Mouse (Mus musculus): Measurements from ENCODE around the gene Smc6. TPM values are rescaled to one million over a fixed set of nuclear protein-coding genes. Genes with fewer than 3 reads are reported as not detected.

Smc6 gene
- polyA plus RNA-seq, 1 experiment: 50.5 TPM

- no peak for DNase-seq (ENCODE audit: low read depth)
- TF ChIP-seq CTCF (IDR thresholded peaks at IDR 0.05; ENCODE audit: borderline replicate concordance, extremely low read depth, insufficient read depth, insufficient read length): no peak
- no peak for TF ChIP-seq POLR2A (IDR thresholded peaks at IDR 0.05; ENCODE audit: borderline replicate concordance, extremely low read depth, insufficient read depth, insufficient read length, poor library complexity, severe bottlenecking)
Observed at GRCm38 (mm10) chr12:11247460-11247859, 18.2 kb upstream of the Smc6 start.

GRCm38 (mm10) chr12:11250322-11250721, 15.4 kb upstream of the Smc6 start:
- TF ChIP-seq POLR2A (IDR thresholded peaks at IDR 0.05; ENCODE audit: borderline replicate concordance, extremely low read depth, insufficient read depth, insufficient read length, poor library complexity, severe bottlenecking) (no peak), CTCF (IDR thresholded peaks at IDR 0.05; ENCODE audit: borderline replicate concordance, extremely low read depth, insufficient read depth, insufficient read length) (no peak)
- no peak for DNase-seq (ENCODE audit: low read depth)

GRCm38 (mm10) chr12:11264895-11265294, 791 bp upstream of the Smc6 start:
- TF ChIP-seq POLR2A (IDR thresholded peaks at IDR 0.05; ENCODE audit: borderline replicate concordance, extremely low read depth, insufficient read depth, insufficient read length, poor library complexity, severe bottlenecking) (no peak), CTCF (IDR thresholded peaks at IDR 0.05; ENCODE audit: borderline replicate concordance, extremely low read depth, insufficient read depth, insufficient read length) (no peak)
- peak; percentile 3 for DNase-seq (ENCODE audit: low read depth)

DNA sequence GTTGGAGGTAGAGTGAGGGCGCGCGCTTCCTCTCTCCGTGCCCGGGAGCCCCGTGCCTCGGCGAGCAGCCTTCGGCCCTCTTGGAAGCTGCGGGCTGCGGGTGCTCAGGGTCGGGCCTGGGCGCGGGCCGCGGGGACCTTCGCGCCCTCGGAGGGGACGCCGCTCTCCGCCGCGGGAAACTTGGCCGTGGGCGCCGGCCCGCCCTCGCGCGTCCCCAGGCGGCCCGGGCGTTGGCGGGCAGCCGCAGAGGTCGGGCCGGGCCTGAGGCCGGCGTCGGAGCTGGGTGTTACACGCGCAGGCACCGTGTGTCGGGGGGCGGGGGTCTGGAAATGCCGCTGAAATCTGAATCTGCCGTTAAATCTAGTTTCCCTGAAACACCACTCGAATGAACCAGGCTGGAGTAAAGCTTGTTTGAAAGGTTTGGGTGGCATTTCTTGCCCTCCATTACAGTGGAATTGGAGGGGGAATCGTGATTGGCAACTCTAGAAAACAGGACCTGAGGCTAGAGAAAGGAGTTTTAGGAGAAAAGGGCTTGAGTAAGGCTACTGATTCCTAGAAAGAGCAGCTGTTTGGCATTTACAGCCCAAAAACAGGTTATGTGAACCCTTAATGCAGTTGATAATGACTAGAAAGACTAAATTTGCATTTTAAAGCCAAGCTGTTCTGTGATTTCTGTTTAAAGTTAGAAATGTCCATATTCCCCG, 748 bp downstream of the Smc6 start:
- peak; percentile 60 for DNase-seq (ENCODE audit: low read depth)
- no peak for TF ChIP-seq CTCF (IDR thresholded peaks at IDR 0.05; ENCODE audit: borderline replicate concordance, extremely low read depth, insufficient read depth, insufficient read length)
- no peak for TF ChIP-seq POLR2A (IDR thresholded peaks at IDR 0.05; ENCODE audit: borderline replicate concordance, extremely low read depth, insufficient read depth, insufficient read length, poor library complexity, severe bottlenecking)

GRCm38 (mm10) chr12:11267030-11267429, 1.3 kb downstream of the Smc6 start:
- peak; percentile 16 for DNase-seq (ENCODE audit: low read depth)
- TF ChIP-seq CTCF (IDR thresholded peaks at IDR 0.05; ENCODE audit: borderline replicate concordance, extremely low read depth, insufficient read depth, insufficient read length): no peak
- TF ChIP-seq POLR2A (IDR thresholded peaks at IDR 0.05; ENCODE audit: borderline replicate concordance, extremely low read depth, insufficient read depth, insufficient read length, poor library complexity, severe bottlenecking): no peak

DNA sequence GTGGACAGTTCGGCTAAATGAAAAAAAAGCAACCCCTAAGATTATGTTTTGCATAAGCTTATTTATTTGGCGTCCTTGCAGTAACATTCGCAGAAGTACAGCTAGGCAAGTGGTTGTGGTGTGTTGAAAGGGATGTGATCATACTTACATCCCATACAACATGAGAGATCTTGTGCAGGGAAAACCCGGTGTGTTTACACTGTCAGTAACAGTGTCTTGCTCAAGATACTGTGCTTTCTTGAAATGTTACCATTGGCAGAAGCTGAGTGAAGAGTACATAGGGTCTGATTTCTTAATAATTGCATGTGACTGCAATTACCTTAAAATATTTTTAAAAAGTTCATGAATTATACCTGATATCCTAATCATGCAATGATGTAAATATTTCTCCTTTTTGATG, 6.9 kb downstream of the Smc6 start:
- TF ChIP-seq POLR2A (IDR thresholded peaks at IDR 0.05; ENCODE audit: borderline replicate concordance, extremely low read depth, insufficient read depth, insufficient read length, poor library complexity, severe bottlenecking): no peak
- TF ChIP-seq CTCF (IDR thresholded peaks at IDR 0.05; ENCODE audit: borderline replicate concordance, extremely low read depth, insufficient read depth, insufficient read length): no peak
- DNase-seq (ENCODE audit: low read depth): no peak

GRCm38 (mm10) chr12:11273185-11273584, 7.5 kb downstream of the Smc6 start:
- no peak for DNase-seq (ENCODE audit: low read depth)
- TF ChIP-seq CTCF (IDR thresholded peaks at IDR 0.05; ENCODE audit: borderline replicate concordance, extremely low read depth, insufficient read depth, insufficient read length): no peak
- no peak for TF ChIP-seq POLR2A (IDR thresholded peaks at IDR 0.05; ENCODE audit: borderline replicate concordance, extremely low read depth, insufficient read depth, insufficient read length, poor library complexity, severe bottlenecking)

- no peak for DNase-seq (ENCODE audit: low read depth)
- no peak for TF ChIP-seq POLR2A (IDR thresholded peaks at IDR 0.05; ENCODE audit: borderline replicate concordance, extremely low read depth, insufficient read depth, insufficient read length, poor library complexity, severe bottlenecking)
- TF ChIP-seq CTCF (IDR thresholded peaks at IDR 0.05; ENCODE audit: borderline replicate concordance, extremely low read depth, insufficient read depth, insufficient read length): no peak
Observed at GRCm38 (mm10) chr12:11276632-11277031, 10.9 kb downstream of the Smc6 start.

GRCm38 (mm10) chr12:11277207-11277606, 11.5 kb downstream of the Smc6 start:
- TF ChIP-seq POLR2A (IDR thresholded peaks at IDR 0.05; ENCODE audit: borderline replicate concordance, extremely low read depth, insufficient read depth, insufficient read length, poor library complexity, severe bottlenecking) (no peak), CTCF (IDR thresholded peaks at IDR 0.05; ENCODE audit: borderline replicate concordance, extremely low read depth, insufficient read depth, insufficient read length) (no peak)
- no peak for DNase-seq (ENCODE audit: low read depth)

- TF ChIP-seq POLR2A (IDR thresholded peaks at IDR 0.05; ENCODE audit: borderline replicate concordance, extremely low read depth, insufficient read depth, insufficient read length, poor library complexity, severe bottlenecking): no peak
- TF ChIP-seq CTCF (IDR thresholded peaks at IDR 0.05; ENCODE audit: borderline replicate concordance, extremely low read depth, insufficient read depth, insufficient read length): no peak
- no peak for DNase-seq (ENCODE audit: low read depth)
Observed at GRCm38 (mm10) chr12:11279886-11280285, 14.2 kb downstream of the Smc6 start.

DNA sequence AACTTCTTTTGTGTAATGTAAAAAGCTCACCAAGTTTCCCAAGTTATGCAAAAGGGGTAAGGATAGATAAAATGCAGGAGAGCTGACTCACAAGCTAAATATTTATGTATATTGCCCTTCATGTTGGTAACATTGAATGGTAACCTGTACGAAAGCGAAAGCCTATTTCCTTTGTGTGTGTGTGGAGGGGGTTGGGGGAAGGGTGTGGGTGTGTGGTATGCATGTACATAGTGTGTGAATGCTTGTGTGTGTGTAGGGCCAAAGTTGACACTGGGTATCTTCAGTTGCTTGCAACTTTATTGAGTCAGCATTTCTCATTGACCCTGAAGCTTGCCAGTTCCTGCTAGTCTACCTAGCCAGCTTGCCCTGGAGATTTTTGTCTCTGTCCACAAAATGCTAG, 15.9 kb downstream of the Smc6 start:
- no peak for DNase-seq (ENCODE audit: low read depth)
- TF ChIP-seq POLR2A (IDR thresholded peaks at IDR 0.05; ENCODE audit: borderline replicate concordance, extremely low read depth, insufficient read depth, insufficient read length, poor library complexity, severe bottlenecking) (no peak), CTCF (IDR thresholded peaks at IDR 0.05; ENCODE audit: borderline replicate concordance, extremely low read depth, insufficient read depth, insufficient read length) (no peak)

GRCm38 (mm10) chr12:11286382-11286781, 20.7 kb downstream of the Smc6 start:
- TF ChIP-seq CTCF (IDR thresholded peaks at IDR 0.05; ENCODE audit: borderline replicate concordance, extremely low read depth, insufficient read depth, insufficient read length) (no peak), POLR2A (IDR thresholded peaks at IDR 0.05; ENCODE audit: borderline replicate concordance, extremely low read depth, insufficient read depth, insufficient read length, poor library complexity, severe bottlenecking) (no peak)

More at GRCm38 (mm10) chr12:11286382-11286781, 20.7 kb downstream of the Smc6 start:
- no peak for DNase-seq (ENCODE audit: low read depth)

Measured in brain, embryonic 14.5 days (tissue).